Mouse (Mus musculus) left cerebral cortex, adult 18-20 months (tissue): ENCODE measurements around the gene Myo1e. TPM values are rescaled to one million over a fixed set of nuclear protein-coding genes. Genes with fewer than 3 reads are reported as not detected.

ENCODE experiments used
- DNase-seq, 2 experiments: peaks; one replicate each; pipeline ENCODE4 v3.0.0; 2021 to 2022; ENCODE audit warnings: low spot score in 2 of 2, mixed read lengths in 1 of 2
- total RNA-seq, 2 experiments: library from RNA; stranded (reverse); gene quantifications; 2 replicates each; pipeline ENCODE4 v1.2.3; 2021

Myo1e gene
- total RNA-seq, 2 experiments from 2014 or later = 12.7 to 12.8 TPM

DNA sequence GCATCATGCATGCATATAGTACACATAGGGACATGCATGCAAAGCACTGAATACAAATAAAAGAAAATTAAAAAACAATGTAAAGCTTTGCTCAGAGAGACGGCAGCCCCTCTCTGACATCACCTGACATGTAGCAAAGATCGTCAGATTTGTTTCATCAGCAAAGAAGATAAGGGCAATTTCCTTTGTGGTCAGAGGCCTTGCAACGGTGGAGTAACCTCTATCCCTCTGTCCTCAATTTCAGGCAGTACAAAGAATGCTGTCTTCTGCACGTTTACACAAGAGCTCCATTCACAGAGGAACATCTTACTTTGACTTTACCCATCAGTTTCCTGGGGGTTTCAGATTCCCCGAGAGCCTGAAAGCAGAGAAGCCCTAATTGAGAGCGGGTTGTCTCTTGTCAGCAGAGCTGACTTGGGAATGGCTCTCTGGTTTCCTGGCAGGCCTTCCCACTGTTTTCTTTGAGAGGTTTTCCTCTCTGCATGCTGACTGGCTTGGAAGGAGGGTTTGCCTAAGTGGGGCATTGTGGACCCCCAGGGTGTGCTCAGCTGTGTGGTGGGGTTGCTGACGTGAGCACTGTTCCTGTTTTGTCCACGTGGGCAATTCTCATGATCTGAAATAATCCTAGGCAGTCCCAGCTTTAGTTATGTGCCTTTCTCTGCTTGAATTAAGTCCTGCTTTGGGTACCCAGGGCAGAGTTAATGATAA is 144.6 kb downstream of the Myo1e start:
- no peak for DNase-seq

DNA sequence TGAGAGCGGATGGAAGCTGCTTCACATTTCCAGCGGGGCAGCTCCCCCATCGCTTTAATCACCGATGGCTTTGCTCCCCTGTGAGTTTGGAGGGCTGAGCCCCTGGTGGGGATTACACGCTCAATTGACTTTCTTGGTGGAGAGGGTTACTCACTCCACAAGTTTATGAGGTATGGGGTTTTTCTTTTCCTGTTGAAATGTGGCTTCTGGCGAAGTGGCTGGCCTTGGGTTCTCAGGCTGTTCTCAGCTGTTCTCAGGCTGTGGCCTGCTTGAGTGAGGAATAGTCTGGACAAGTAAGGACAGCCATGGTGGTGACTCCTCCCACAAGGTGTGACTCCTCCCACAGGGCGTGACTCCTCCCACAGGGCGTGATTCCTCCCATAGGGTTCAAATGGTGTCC is 149.1 kb downstream of the Myo1e start:
- no peak for DNase-seq

DNA sequence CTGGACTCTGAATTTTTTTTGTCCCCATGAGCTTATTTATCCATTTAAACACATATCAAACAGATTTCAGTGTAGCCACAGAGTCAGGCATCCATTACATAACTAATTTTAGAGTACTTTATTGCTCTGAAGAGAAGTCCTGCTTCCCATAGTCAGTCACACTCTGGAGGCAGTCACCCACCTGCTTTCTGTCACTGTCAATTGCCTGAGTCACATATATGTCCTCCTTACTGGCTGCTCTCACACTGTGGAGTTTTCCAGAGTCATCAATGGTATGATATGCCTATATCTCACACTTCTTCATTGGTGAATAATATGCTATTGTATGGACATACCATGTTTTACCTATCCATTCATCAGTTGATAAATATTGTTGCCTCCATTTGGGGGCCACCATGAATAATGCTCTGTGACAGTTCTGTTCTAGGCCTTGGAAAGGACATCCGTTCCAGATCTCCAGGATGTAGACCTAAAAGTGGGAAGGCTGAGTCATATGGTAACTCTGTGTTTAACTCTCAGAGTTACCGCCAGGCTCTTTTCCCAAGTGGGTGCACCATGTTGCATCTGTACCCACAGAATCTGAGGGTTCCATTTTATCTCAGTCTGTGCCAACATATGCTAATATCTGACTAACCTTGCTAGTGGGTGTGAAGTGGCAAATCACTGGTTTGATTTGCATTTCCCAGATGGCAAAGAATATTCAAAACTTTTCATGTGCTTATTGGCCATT is 152.4 kb downstream of the Myo1e start:
- DNase-seq = peak; percentile 22 to 56

DNA sequence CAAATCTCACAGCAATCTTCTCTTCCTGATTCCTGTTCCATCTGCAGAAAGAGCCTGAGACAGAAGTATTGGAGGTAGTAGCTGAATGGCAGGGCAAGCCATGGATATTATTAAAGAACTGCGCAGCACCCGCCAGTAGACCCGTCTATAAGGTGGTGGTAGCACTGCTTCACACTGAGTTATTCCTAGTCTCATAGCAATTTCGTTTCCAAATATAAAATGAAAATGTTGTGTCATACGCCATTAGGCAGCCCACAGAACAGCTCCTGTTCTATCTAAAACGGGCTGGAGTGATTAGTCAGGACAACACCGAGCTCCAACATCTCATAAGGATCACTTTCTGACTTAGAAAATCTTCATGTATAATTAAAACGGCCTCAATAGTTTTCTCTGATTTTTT is 157.6 kb downstream of the Myo1e start:
- DNase-seq = peak; percentile 18

DNA sequence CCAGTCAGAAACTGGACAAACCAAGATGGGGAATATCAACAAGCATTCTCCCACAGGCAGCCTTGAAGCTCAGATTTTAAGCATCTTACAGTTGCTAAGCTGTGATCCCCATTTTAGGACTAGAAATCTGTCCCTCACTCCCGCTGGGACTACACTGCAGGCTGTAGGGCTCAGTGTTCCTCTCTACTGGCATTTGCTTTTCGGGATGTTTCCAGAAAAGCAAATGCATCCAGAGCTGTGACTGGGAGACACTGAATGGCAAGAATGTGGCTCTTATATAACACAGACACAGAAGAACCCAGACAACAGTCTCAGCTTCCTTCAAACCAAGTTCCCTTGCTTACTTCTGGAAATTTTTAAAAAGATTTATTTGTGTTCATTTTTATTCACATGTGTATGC is 158.8 kb downstream of the Myo1e start:
- no peak for DNase-seq

DNA sequence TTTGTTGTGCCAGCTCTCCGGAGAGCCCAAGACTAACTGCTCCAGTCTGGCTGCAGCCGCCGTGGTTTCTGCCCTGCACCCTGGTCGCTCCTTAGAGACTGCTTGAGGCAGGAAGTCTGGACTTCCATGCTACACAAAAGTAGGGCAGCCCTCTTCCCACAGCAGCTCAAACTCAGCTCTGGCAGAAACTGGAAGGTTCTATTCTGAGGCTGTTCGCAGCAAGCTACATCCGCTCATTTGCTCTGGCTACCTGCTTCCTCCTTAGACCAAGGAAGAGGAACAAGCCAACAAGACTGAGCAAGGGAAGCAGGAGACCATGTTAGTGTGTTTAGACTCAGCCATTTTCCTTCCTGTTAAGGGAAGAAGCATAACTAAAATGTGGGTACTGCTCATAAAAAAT is 159.7 kb downstream of the Myo1e start:
- peak in 1 of 2 experiments; percentile 43 for DNase-seq

DNA sequence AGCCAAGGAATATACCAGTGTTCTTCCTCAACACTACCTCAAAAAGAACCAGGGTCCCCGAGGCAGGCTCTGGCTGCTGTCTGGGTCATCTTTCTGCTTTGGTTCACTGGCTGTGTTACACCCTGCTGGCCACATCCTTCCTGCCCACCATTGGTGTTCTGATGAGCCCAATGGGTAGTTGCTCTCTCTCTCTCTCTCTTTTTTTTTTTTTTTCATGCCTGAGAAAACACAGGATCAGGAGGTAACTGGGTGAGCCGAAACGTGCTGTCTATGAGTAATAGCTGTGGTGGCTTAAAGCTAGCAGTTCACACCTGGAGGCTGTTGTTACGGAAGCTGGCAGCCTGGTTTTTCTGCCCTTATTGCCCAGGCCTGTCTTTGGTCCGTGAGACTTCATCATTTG is 164.5 kb downstream of the Myo1e start:
- DNase-seq = no peak

DNA sequence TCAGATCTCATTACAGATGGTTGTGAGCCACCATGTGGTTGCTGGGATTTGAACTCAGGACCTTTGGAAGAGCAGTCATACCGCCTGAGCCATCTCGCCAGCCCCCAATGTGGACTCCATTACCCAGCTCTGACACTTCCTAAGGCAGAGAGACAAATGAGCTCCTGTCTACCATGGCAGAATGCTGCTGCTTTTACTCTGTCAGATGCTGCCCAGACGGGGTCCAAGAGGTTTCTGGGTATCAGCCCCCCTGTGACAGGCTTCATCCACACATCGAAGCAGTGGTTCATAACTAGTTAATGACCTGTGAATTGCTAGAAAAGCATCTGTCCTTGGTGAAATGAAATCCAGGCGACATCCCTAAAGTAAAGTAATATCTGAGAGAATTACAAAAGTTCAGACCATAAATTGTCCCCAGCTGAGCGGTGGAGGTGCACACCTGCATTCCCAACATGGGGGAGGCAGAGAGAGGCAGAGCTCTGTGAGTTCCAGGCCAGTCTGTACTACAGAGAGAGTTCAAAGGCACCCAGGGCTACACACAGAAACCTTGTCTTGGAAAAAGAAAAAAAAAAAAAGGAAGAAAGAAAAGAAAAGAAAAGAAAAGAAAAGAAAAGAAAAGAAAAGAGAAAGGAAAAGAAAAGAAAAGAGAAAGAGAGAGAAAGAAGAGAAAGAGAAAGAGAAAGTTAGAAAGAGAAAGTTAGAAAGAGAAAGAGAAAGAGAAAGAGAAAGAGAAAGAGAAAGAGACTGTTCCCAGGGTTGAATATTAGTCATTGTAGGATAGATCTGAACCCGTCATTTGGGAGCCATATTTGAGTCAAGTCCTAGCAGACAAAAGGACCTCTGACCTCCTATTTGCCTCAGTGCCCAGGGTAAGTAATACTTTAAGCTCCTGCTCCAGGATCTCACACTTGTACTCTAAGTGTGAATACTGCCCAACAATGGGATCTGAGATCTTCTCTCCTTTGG is 172.6 kb downstream of the Myo1e start:
- DNase-seq = no peak

DNA sequence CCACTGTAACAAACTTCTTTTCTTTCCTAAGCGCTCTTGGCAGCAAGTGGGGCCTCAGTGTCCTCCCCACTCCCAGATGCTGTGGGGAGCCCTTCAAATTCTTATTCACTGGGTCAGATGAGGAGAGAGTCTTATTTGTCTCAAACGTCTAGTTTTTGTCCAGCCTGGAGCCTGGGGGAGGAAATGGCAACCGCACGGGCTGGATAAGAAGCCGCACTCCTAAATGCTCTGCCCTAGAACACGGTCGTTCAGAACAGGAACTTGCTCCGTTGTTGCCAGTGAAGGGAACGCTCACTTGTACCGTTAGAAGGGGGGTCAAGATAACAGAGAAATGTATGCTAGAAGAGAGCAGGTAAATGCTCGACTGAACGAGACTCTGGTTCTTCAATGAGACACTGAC is 174.9 kb downstream of the Myo1e start:
- no peak for DNase-seq

DNA sequence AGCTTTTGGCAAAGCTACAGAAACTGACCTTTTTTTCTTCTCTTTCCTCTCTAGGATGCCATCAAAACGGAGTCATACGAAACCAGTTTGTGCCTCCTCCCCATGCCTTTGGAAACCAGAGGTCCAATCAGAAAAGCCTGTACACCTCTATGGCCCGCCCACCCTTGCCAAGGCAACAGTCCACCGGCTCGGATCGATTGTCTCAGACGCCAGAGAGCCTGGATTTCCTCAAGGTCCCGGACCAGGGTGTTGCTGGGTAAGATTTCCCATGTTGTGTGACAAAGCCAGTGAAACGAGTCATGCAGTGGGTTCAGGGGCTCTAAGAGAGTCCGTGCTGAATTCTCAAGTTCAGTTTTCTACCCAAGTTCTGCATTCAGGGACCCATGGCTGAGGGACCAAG is 176.6 kb downstream of the Myo1e start:
- no peak for DNase-seq

DNA sequence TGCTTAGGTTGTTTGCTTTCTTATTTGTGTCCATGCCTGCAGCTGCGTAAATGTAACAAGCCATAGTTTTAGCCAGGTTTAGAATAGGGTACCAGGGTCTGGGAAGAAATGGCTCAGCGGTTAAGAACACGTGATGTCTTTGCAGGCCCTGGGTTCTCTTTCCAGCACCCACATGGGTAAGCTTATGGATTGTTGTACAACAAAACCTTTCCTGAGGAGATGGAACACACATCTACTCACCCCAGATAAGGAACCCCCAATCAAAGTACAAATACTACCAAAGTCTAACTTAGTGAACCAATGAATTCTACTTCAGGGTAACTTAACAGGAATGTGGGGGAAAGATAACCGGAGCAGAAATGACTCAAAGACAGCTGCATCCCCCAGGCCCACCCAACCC is 177.3 kb downstream of the Myo1e start:
- no peak for DNase-seq

DNA sequence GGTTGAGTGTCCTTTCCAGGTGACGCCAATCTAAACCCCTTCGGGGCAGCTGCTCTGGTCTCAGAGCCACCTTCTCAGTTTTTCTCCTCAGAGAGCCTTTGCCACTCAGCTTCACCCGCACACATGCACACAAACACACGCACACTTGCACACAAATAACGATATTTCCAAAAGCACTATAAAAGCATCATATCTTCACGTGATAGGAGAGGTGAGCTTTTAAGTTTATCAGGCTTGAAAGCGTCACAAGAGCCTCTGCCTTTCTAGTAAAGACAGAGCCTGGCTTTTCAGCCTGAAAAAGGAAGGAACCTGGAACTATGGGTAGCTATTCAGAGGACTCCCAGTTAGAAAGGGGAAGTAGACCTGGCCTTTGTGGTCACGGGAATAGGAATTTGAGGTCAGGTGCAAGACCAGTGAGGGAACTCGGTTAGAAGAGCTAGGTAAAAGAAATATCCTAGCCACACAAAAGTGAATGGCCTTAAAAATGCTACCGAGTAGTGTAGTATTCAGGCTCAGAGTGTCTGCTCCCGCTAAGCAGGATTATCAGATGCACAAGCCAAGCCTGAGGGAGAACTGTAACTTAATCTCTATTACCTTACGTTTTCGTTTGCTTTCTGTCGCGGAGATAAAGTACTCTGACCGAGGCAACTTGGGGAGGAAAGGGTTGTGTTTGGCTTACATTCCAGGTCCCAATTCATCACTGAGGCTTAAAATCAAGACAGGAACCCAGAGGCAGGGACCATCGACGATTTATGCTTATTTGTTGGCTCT is 178.0 kb downstream of the Myo1e start:
- no peak for DNase-seq

DNA sequence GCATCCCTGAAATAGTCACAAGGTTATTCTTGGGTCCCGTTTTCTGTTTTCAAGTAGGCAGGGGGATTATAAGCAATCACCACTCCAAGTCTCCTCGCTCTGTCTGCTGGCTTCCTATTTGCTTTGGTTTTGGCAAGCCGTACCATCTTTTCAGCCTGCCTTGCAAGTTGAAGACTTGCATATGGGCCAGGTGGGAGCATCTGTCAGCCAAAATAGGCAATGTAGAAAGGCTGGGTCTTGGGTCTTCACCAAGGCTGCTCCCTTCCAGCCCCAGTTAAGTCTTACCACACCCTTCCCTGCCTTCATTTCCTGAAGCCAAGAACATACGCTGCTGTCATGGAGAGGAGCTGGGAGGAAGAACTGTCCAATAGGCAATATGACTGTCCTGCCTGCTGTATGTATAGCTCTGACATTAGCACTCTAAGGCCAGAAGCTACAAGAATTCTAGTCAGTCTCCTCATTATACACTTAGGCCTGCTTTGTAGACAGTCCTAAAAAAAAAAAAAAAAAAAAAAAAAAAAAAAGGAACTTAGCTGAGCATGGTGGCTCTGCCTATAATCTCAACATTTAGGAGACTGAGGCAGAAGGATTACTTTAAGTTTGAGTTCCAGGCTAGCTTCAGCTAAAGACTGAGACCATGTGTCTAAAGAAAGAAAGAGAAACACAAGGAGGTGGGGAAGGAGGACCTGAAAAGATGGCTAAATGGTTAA is 180.4 kb downstream of the Myo1e start:
- no peak for DNase-seq

DNA sequence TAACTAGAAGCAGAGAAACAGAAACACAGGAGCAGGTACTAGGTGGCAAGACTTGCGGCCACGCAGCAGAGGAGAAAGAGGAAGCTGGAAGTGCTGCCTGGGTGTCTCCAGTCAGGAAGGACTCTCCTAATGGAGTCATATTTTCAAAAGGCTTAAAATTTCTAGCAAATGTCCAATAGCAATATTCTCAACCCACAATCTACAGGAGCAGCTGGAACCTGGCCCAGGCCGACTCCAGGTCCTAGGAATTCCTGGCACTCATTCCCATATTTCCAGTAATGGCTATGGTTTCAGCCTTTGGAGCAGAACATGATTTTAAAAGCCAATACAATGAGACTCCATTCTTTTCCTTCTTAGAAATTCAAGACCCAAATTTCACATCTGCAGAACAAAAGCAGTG is 182.4 kb downstream of the Myo1e start:
- no peak for DNase-seq

DNA sequence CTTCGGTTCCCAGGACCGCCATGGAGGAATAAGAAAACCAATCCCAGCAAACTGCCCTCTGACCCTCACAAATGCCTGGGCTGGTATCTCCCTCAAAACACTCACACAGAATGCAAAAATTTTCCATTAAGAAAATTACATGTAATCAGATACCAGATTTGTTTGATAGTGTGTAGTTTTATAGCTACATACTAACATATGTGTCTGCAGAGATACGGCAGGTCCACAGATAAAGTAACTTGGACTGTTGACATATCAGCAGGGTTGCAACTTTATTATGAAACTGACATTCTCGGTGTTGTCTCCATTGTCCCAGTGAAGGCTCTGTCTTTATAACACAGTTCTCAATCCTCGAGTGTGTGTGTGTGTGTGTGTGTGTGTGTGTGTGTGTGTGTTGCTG is 183.9 kb downstream of the Myo1e start:
- no peak for DNase-seq

DNA sequence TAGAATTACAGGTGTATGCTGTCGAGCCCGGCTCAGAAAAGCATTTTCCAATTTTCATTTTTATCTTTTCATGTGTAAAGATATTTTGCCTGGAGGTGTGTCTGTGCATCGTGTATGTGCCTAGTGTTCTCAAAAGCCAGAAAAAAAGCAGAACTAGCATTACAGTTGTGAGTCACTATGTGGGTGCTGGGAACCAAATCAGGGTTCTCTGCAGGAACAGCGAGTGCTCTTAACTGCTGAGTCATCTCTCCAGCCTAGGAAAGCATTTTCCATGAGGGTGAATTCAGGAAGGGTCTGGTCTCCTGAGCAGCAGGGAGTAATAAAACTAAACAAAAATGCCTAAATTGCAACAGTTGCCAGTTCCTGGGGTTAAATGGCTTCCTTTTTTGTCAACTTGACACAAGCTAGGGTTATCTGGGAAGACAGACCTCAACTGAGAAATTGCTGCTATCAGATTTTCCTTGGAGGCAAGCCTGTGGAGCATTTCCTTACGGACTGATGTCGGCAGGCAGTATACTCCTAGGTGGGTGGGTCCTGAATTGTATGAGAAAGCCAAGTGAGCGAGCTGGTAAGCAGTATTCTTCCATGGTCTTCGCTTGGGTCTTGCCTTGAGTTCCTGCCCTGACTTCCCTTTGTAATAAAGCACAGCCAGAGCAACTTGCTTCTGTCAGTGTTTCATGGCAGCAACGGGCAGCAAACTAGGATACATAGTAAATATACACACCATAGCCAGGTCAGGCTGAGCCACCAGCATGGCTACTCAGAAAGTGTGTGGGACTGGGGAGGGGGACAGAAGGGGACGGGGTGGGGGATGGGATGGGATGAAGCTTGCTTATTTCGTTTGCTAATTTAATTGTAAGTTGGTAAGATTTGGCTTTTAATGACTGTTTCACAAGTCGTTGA is 184.8 kb downstream of the Myo1e start:
- no peak for DNase-seq

DNA sequence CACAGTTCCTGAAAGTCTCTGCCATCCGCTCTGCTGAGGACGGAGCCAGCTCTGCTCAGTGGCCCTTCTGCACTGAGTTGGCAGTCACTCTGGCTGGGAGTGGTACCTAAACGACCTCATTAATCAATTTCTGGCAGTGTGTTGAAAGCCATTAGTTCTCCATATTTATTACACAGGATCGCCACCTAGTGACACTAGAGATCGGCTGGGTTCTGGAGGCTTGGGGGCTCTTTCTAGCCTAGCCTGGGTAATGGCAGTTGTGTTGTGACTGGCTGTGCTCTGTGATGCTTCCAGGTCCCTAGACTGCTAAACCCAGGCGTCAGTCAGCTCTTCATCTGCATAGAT is 185.4 kb downstream of the Myo1e start:
- DNase-seq = peak; percentile 33 to 39

DNA sequence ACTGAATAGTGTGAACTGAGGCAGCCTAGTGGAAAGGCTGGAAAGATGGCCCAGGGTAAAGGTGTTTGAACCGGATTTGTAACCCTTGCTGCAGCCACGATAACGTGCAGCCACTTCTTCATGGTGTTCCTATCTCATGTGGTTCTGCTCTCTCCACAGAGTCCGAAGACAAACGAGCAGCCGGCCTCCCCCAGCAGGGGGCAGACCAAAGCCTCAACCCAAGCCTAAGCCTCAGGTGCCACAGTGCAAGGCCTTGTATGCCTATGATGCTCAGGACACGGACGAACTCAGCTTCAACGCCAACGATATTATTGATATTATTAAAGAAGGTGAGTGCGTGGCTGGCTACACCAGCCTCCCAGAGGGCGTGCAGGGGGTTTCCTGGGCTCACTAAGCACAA is 188.5 kb downstream of the Myo1e start:
- peak; percentile 28 to 33 for DNase-seq

DNA sequence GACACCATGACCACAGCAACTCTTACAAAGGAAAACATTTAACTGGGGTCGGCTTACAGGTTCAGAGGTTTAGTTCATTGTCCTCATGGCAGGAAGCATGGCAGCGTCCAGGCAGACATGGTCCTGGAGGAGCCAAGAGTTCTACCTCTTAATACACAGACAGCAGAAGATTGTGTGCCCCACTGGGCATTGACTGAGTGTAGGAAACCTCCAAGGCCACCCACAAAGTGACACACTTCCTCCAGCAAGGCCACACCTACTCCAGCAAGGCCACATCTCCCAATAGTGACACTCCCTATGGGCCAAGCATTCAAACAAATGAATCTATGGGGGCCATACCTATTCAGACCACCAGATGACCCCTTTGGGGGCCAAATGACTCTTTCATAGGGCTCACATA is 188.9 kb downstream of the Myo1e start:
- DNase-seq = no peak
